Comparison of ENCODE assay signal across 8 mouse cellular contexts in the genomic region with DNA sequence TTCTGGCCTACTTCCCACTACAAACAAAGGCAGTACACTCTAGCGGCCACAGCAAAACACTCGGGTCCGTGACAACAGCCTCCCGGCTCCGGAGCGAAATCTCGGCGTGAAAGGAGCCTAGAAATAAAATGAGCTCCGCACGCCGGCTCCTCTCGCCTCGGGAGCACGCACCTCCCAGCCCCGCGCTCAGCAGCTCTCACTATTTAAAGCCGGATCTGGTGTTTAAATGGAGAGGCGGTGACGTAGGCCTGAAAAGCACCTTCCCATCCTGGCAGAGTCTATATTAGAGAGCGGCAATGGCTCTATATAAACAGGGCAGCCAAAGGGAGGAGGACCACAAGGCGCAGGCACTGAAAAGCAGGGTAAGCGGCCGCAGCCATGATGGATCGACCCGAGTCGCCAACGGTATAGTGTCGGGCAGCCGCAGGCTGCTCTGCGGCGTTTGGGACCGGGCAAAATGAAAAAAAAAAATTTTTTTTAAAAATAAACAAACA. TPM values are rescaled to one million over a fixed set of nuclear protein-coding genes. Genes with fewer than 3 reads are reported as not detected.
DNase-seq lines count a peak whose midpoint lies in the region; ATAC-seq and TF ChIP-seq lines count a peak whose summit lies in the region.

No protein-coding gene starts in this region.

- POLR2A ChIA-PET in Patski (lab: Charles Lee) = no interaction called here

- H3K27ac ChIP-seq in hindbrain, embryonic 15.5 days (replicated peaks) = peak overlapping the region; percentile 100

- H3K9ac ChIP-seq in hindbrain, embryonic 15.5 days = peak overlapping the region; percentile 99

- peaks cover 9% of the 10 kb centered on the region for H3K36me3 ChIP-seq in hindbrain, embryonic 15.5 days

- CTCF ChIA-PET in Patski (lab: Charles Lee) = no interaction called here

- TF ChIP-seq CTCF in Patski (IDR thresholded peaks at IDR 0.05) = no peak

- peaks cover 28% of the 10 kb centered on the region for H3K4me1 ChIP-seq in hindbrain, embryonic 15.5 days (replicated peaks)

- H3K4me2 ChIP-seq in hindbrain, embryonic 15.5 days = peak overlapping the region; percentile 68

- ATAC-seq in Patski = peak; percentile 60
- peak; percentile 93 for ATAC-seq in hindbrain, embryonic 15.5 days (ENCODE audit: low FRiP score, low read depth)

- in situ Hi-C loops in Patski (cut with MboI; ENCODE audit: low pct_unique_long_range_greater_than_20kb) = no loop called here

- H3K27me3 ChIP-seq in Patski = no peaks in the 10 kb centered on the region
- no peaks in the 10 kb centered on the region for H3K27me3 ChIP-seq in hindbrain, embryonic 15.5 days

- WGBS in hindbrain, embryonic 15.5 days = under 1% methylated on average over 32 of the region's 32 CpGs

- DNase-seq in Patski (ENCODE audit: low read depth, low spot score) = peak; percentile 61
- peak; percentile 95 to 96 for DNase-seq in cerebellum, postnatal 14 days
- DNase-seq in frontal cortex, postnatal 25 days (ENCODE audit: low spot score in 2 of 2) = peak; percentile 83 to 85
- DNase-seq in left cerebral cortex, adult 11 months (ENCODE audit: low spot score) = peak; percentile 90
- peak; percentile 93 to 94 for DNase-seq in lung, postnatal 4 days
- peak; percentile 93 for DNase-seq in retina, postnatal 7 days (ENCODE audit: low read depth, low spot score)
- peak; percentile 89 for DNase-seq in urinary bladder, adult 2 months (ENCODE audit: low spot score)

- H3K9me3 ChIP-seq in hindbrain, embryonic 15.5 days = no peaks in the 10 kb centered on the region

- peak overlapping the region; percentile 73 for H3K4me3 ChIP-seq in hindbrain, embryonic 15.5 days

RNA-seq across cellular contexts. Expression of a gene that starts 2.1 kb away (rescaled TPM):
- polyA plus RNA-seq in Patski (2021) = 13.0 TPM
- 55.2 and 57.8 TPM in 2 replicates for polyA plus RNA-seq in hindbrain, embryonic 15.5 days (2015; fragmentation: Nextera tagmentation; extraction: Ambion mirVana)
- 14.2 and 16.2 TPM in 2 replicates for polyA plus RNA-seq in urinary bladder, adult 2 months (2012; rRNA removed)

Comparison
In these comparisons a context has a peak if more than half of its experiments do, and no peak if none do; other contexts are left out.
1. Peak in every context shown above with its lines: DNase-seq, ATAC-seq, H3K4me3 ChIP-seq and H3K27ac ChIP-seq.